Mouse (Mus musculus) activated CD4-positive, CD25-positive, alpha-beta regulatory T cell, adult 9 weeks (primary cell): ENCODE results near the gene Klrd1. TPM values are rescaled to one million over a fixed set of nuclear protein-coding genes. Genes with fewer than 3 reads are reported as not detected.

Source experiments
- polyA plus RNA-seq: library from polyadenylated mRNA; unstranded; fragments of 100-300 nt; shearing (Covaris generic); gene quantifications from one replicate; pipeline ENCODE4 v1.2.1, GENCODE M21; 2017

The Klrd1 gene
- polyA plus RNA-seq = 1.5 TPM

GRCm38 (mm10) chr6:129591508-129591907, at the start of gene Klrd1:
TSS of gene Klrd1 (plus strand) at chr6:129591782.

GRCm38 (mm10) chr6:129577605-129578004, 14.0 kb upstream of the Klrd1 start, which contains the start of gene Klre1:
TSS of gene Klre1 (plus strand) at chr6:129577905.

GRCm38 (mm10) chr6:129623735-129624134, 32.2 kb downstream of the Klrd1 start, which contains the start of gene Klrk1:
TSS of gene Klrk1 (minus strand) at chr6:129623864.

GRCm38 (mm10) chr6:129643237-129643636, 51.7 kb downstream of the Klrd1 start, which contains the start of gene Klrc3:
TSS of gene Klrc3 (minus strand) at chr6:129643337.

Other genes starting within 250 kb of the Klrd1 start
- gene Clec12a, start 249.1 kb upstream of the Klrd1 start, polyA plus RNA-seq = 0.99 TPM
- not detected for gene Clec12b, start 205.9 kb upstream of the Klrd1 start, polyA plus RNA-seq
- gene Clec1b, start 194.5 kb upstream of the Klrd1 start, polyA plus RNA-seq = 0.81 TPM
- not detected for gene Clec9a, start 182.9 kb upstream of the Klrd1 start, polyA plus RNA-seq
- not detected for gene Clec1a, start 139.8 kb upstream of the Klrd1 start, polyA plus RNA-seq
- gene Olr1, start 84.6 kb upstream of the Klrd1 start, polyA plus RNA-seq = not detected
- not detected for gene Tmem52b, start 79.2 kb upstream of the Klrd1 start, polyA plus RNA-seq
- gene Gabarapl1, start 58.6 kb upstream of the Klrd1 start, polyA plus RNA-seq = 29.6 TPM
- not detected for gene Klre1, start 13.9 kb upstream of the Klrd1 start, polyA plus RNA-seq
- gene Klrk1, start 32.1 kb downstream of the Klrd1 start, polyA plus RNA-seq = 1.5 TPM
- not detected for gene Klrc3, start 51.6 kb downstream of the Klrd1 start, polyA plus RNA-seq
- gene Klrc2, start 68.9 kb downstream of the Klrd1 start, polyA plus RNA-seq = 0.15 TPM
- 1.8 TPM for gene Klrc1, start 87.2 kb downstream of the Klrd1 start, polyA plus RNA-seq
- not detected for gene Klri1, start 125.3 kb downstream of the Klrd1 start, polyA plus RNA-seq
- not detected for gene Klri2, start 148.7 kb downstream of the Klrd1 start, polyA plus RNA-seq
- gene Gm156, start 192.5 kb downstream of the Klrd1 start, polyA plus RNA-seq = not detected